Mouse (Mus musculus): ENCODE measurements around the gene Zfp804b. TPM values are rescaled to one million over a fixed set of nuclear protein-coding genes. Genes with fewer than 3 reads are reported as not detected.

Zfp804b gene
- total and polyA plus RNA-seq, 2 experiments from 2014 or later = 3.5 to 5.0 TPM

DNA sequence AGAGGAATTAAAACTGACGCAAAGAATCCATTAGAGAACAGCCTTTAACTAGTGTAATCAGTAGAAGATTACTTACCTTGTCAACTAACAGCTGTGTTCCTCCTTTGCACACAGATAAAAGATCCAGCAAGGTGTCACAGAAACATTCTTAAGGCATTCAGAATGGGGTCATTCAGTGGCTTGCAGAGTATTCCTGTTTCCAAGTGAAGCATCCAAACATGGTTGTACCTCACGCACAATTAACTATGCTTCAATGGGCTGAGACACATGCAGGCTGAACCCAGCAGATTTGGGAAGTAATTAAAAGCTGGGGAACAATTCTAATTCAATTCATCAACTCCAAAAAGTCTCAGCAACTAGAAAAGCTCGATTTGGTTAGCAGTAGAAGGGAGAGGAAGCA, 337.1 kb downstream of the Zfp804b start:
- peak; percentile 5 for DNase-seq (ENCODE audit: low spot score)
- WGBS = 45% methylated on average over 3 of the region's 3 CpGs
- H3K27ac ChIP-seq (ENCODE audit: low read depth, low read length) = no peak overlapping the region
- no peak overlapping the region for H3K9ac ChIP-seq (replicated peaks; ENCODE audit: low read length, poor library complexity, severe bottlenecking)
- H3K27me3 ChIP-seq (ENCODE audit: insufficient read depth, low read length) = no peaks in the 10 kb centered on the region
- ATAC-seq (ENCODE audit: low FRiP score) = no peak
- no peak overlapping the region for H3K4me2 ChIP-seq (ENCODE audit: low read depth, low read length, poor library complexity, severe bottlenecking)
- TF ChIP-seq CTCF (IDR thresholded peaks at IDR 0.05) = no peak
- no peak overlapping the region for H3K4me3 ChIP-seq (ENCODE audit: low read depth, low read length)
- no peaks in the 10 kb centered on the region for H3K9me3 ChIP-seq (ENCODE audit: low read length)
- H3K4me1 ChIP-seq (ENCODE audit: insufficient read depth, low read length) = no peaks in the 10 kb centered on the region
- H3K36me3 ChIP-seq (ENCODE audit: insufficient read depth, low read length) = no peaks in the 10 kb centered on the region

- DNase-seq (ENCODE audit: low spot score) = no peak
- Histone ChIP-seq H3K4me1 (ENCODE audit: insufficient read depth, low read length) (no peaks in the 10 kb centered on the region), H3K27me3 (ENCODE audit: insufficient read depth, low read length) (no peaks in the 10 kb centered on the region), H3K9ac (replicated peaks; ENCODE audit: low read length, poor library complexity, severe bottlenecking) (no peak overlapping the region), H3K4me3 (ENCODE audit: low read depth, low read length) (no peak overlapping the region), H3K4me2 (ENCODE audit: low read depth, low read length, poor library complexity, severe bottlenecking) (no peak overlapping the region), H3K27ac (ENCODE audit: low read depth, low read length) (no peak overlapping the region), H3K36me3 (ENCODE audit: insufficient read depth, low read length) (no peaks in the 10 kb centered on the region), H3K9me3 (ENCODE audit: low read length) (no peaks in the 10 kb centered on the region)
- TF ChIP-seq CTCF (IDR thresholded peaks at IDR 0.05) = no peak
- 89% methylated on average over 4 of the region's 4 CpGs for WGBS
- no peak for ATAC-seq (ENCODE audit: low FRiP score)
Measured at GRCm38 (mm10) chr5:6983993-6984392, 360.6 kb downstream of the Zfp804b start.

DNA sequence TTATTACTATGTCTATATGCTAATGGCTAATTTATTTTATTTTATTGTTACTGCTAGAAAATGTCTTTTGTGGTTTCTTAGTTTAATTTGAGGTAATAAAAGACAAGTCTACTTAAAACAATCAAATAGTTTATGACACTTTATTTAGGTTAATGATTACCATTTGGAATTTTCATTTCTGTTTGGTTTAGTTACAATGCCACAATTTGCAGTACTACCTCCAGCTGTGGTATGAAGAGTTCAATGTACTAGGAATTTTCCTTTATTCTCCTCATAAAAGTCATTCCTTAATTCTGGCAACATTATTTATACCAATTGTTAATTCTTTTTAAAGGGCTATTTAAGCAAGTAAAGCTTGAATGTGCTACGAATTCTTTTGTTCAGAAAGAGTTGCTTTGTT, 409.7 kb downstream of the Zfp804b start:
- ATAC-seq (ENCODE audit: low FRiP score) = no peak
- 80% methylated on average over 1 of the region's 1 CpGs for WGBS

DNA sequence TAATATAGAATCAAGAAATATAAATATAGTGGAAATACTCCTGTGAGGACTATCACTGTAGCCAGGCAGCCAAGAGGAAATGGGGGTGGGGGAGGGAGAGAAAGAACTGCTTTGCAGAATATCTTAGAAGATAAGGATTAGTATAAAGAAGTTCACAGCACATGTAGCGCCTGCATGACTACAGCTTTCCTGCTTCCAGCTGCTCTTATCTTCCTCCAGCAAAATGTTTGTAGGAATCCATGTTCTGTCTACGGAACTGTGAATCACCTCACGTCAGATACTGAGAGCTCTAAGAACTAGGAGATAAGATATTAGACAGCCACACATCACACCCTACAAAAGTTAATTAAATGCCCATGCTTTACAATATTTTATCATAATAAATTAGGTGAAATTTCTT, 433.3 kb downstream of the Zfp804b start:
- Histone ChIP-seq H3K9me3 (ENCODE audit: low read length) (no peaks in the 10 kb centered on the region), H3K4me3 (ENCODE audit: low read depth, low read length) (no peak overlapping the region), H3K27me3 (ENCODE audit: insufficient read depth, low read length) (no peaks in the 10 kb centered on the region), H3K36me3 (ENCODE audit: insufficient read depth, low read length) (no peaks in the 10 kb centered on the region), H3K4me1 (ENCODE audit: insufficient read depth, low read length) (no peaks in the 10 kb centered on the region), H3K9ac (replicated peaks; ENCODE audit: low read length, poor library complexity, severe bottlenecking) (no peak overlapping the region), H3K27ac (ENCODE audit: low read depth, low read length) (no peak overlapping the region), H3K4me2 (ENCODE audit: low read depth, low read length, poor library complexity, severe bottlenecking) (no peak overlapping the region)
- 89% methylated on average over 3 of the region's 3 CpGs for WGBS
- DNase-seq (ENCODE audit: low spot score) = no peak
- no peak for TF ChIP-seq CTCF (IDR thresholded peaks at IDR 0.05)
- no peak for ATAC-seq (ENCODE audit: low FRiP score)

More for the DNA sequence above, 409.7 kb downstream of the Zfp804b start:
- Histone ChIP-seq H3K27me3 (ENCODE audit: insufficient read depth, low read length) (no peaks in the 10 kb centered on the region), H3K4me2 (ENCODE audit: low read depth, low read length, poor library complexity, severe bottlenecking) (no peak overlapping the region), H3K27ac (ENCODE audit: low read depth, low read length) (no peak overlapping the region), H3K4me1 (ENCODE audit: insufficient read depth, low read length) (no peaks in the 10 kb centered on the region), H3K4me3 (ENCODE audit: low read depth, low read length) (no peak overlapping the region), H3K9me3 (ENCODE audit: low read length) (no peaks in the 10 kb centered on the region), H3K9ac (replicated peaks; ENCODE audit: low read length, poor library complexity, severe bottlenecking) (no peak overlapping the region), H3K36me3 (ENCODE audit: insufficient read depth, low read length) (no peaks in the 10 kb centered on the region)
- no peak for DNase-seq (ENCODE audit: low spot score)
- no peak for TF ChIP-seq CTCF (IDR thresholded peaks at IDR 0.05)

GRCm38 (mm10) chr5:6881396-6881795, 463.2 kb downstream of the Zfp804b start:
- Histone ChIP-seq H3K9me3 (ENCODE audit: low read length) (no peaks in the 10 kb centered on the region), H3K36me3 (ENCODE audit: insufficient read depth, low read length) (no peaks in the 10 kb centered on the region), H3K9ac (replicated peaks; ENCODE audit: low read length, poor library complexity, severe bottlenecking) (no peak overlapping the region), H3K4me1 (ENCODE audit: insufficient read depth, low read length) (no peaks in the 10 kb centered on the region), H3K4me2 (ENCODE audit: low read depth, low read length, poor library complexity, severe bottlenecking) (no peak overlapping the region), H3K27me3 (ENCODE audit: insufficient read depth, low read length) (no peaks in the 10 kb centered on the region), H3K4me3 (ENCODE audit: low read depth, low read length) (no peak overlapping the region), H3K27ac (ENCODE audit: low read depth, low read length) (no peak overlapping the region)
- DNase-seq (ENCODE audit: low spot score) (no peak), ATAC-seq (ENCODE audit: low FRiP score) (no peak)
- TF ChIP-seq CTCF (IDR thresholded peaks at IDR 0.05) = no peak

- Histone ChIP-seq H3K4me2 (ENCODE audit: low read depth, low read length, poor library complexity, severe bottlenecking) (no peak overlapping the region), H3K36me3 (ENCODE audit: insufficient read depth, low read length) (no peaks in the 10 kb centered on the region), H3K27ac (ENCODE audit: low read depth, low read length) (no peak overlapping the region), H3K9me3 (ENCODE audit: low read length) (no peaks in the 10 kb centered on the region), H3K4me3 (ENCODE audit: low read depth, low read length) (no peak overlapping the region), H3K4me1 (ENCODE audit: insufficient read depth, low read length) (no peaks in the 10 kb centered on the region), H3K27me3 (ENCODE audit: insufficient read depth, low read length) (no peaks in the 10 kb centered on the region), H3K9ac (replicated peaks; ENCODE audit: low read length, poor library complexity, severe bottlenecking) (no peak overlapping the region)
- no peak for ATAC-seq (ENCODE audit: low FRiP score)
- TF ChIP-seq CTCF (IDR thresholded peaks at IDR 0.05) = no peak
- DNase-seq (ENCODE audit: low spot score) = no peak
- 90% methylated on average over 6 of the region's 6 CpGs for WGBS
Measured at GRCm38 (mm10) chr5:6871566-6871965, 473.0 kb downstream of the Zfp804b start.

Measured in midbrain, postnatal 0 days (tissue).